Mouse (Mus musculus): ENCODE results near the gene Wwox.

Gene Wwox

DNA sequence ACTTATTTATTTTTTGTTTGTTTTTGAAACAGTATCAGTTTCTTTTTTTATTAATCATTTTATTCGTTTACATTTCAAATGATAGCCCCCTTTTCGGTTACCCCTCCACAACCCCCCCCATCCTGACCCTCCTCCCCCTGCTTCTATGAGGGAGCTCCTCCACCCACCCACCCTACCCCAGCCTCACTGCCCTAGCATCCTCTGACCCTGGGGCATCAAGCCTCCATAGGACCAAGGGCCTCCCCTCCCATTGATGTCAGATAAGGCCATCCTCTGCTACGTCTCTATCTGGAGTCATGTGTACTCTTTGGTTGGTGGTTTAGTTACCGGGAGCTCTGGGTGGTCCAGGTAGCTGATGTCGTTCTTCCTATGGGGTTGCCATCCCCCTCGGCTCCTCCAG, 109.4 kb downstream of the Wwox start:
- DNase-seq: no peak

DNA sequence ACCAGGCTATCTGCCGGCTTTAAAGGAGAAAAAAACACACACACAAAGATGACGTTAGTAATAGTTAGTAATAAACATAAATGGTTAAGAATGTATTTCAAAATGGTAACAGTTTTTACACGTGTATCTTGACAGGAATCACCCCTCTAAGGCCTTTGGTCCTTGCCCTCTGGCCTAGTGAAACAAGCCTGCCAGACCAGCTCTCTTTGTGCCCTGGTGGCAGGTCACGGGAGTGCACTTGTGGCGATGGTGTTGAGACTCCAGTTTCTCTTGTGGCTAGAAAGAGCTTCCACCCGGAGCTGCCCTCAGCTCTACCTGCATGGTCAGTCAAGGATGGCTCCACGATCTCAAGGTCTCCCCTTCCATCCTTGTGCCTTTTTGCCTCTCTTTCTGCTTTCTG, 110.6 kb downstream of the Wwox start:
- DNase-seq: peak; percentile 38

- no peak for DNase-seq
Measured at GRCm38 (mm10) chr8:114552606-114553005, 113.2 kb downstream of the Wwox start.

DNA sequence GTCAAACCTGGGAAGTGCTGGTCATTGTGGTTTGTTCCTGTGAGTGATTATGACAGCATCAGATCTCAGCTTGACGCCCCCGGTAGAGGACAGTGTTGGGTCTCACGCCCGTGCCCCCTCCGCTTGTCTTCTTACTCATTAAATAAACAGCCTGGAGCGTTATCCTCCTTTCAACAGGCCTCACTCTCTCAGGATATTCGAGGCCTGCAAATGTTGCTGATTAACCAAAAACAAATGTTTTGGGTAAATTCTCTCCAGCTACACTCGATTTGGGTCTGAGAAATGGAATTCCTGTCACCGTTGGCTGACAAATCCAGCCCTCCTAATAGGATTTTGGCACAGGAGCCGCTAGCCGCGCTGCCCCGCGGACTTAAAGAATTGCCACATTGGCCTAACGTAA, 115.5 kb downstream of the Wwox start:
- no peak for DNase-seq

DNA sequence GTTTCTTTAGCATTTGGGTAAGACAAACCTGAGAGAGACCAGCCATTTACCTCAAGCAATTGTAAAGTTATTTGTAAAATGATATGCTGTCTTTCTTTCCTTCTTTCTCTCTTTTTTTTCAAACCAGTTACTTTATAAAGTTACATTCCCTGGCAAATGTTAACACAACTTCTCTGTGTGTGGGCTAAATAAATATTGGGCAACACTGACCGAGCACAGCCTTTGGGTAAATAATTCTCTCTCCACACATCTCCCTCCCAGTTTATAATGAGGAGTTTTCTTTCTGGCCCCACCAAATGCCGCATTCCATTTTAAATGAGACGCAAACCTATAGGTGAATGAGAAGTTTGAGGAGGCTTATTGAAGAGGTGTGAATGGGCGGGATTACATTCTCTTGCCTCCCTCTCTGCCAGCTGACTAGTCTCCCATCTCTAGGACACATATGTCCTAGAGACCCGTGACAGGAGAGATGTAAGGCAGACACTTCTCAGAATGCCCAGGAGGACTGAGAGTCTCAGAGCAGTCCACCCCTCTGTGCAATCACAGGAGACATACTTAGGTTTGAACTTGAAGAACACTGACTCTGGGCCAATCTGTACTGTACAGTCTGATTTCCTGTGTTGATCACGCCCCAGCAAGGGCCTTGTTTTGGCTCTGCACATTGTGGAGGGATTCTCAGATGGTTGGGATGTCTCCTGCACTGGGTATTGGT, 116.2 kb downstream of the Wwox start:
- DNase-seq: no peak

GRCm38 (mm10) chr8:114561191-114561590, 121.7 kb downstream of the Wwox start:
- peak; percentile 13 for DNase-seq

- DNase-seq: no peak
Measured at GRCm38 (mm10) chr8:114562486-114562885, 123.0 kb downstream of the Wwox start.

DNA sequence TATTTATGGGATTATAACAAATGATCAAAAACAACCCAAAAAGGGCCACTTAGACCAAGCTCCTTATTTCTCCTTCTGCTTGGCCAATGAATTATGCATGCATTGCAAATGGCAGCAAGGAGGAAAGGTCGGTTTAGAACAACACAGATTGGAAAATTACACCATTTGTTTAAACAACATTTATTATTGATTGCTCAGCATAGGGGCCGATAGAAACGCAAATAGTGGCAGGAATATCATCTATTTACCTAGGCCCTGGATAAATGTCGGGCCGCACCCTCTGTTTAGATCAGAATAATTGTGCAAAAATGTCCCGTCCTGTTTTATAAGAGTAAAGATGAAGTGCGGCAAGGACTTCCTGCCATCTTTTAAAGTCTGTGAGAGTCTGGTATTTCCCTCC, 123.9 kb downstream of the Wwox start:
- no peak for DNase-seq

- peak; percentile 25 for DNase-seq
Measured at GRCm38 (mm10) chr8:114564036-114564435, 124.6 kb downstream of the Wwox start.

DNA sequence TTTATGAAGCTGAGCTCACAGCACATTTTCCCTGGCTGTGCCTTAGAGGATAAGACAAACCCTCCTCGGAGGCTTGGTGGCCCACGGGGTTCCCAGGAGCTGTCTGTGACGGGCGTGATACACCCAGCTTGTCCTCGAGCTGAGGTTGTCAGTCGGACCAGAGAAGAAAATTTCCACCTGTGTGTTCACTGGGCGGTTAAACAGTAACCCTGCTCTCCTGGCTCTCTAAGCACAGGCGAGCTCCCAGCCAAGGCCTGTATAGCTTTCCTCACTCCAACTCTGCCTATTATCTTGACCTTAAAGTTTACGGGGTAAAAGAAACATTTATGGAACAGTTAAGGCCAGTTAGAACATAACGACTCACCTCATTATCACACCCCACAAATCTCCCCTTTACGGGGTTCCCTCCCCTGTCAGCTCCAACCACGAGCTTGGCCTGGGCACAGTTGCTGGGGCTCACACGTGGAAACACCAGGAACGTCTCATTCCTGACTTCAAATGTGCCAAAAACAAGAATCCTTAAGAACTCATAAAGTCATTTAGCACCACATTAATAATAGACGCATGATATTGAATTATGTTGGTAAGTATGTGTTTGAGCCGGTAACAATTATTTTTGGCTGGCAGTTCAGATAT, 129.2 kb downstream of the Wwox start:
- DNase-seq: peak; percentile 64

DNA sequence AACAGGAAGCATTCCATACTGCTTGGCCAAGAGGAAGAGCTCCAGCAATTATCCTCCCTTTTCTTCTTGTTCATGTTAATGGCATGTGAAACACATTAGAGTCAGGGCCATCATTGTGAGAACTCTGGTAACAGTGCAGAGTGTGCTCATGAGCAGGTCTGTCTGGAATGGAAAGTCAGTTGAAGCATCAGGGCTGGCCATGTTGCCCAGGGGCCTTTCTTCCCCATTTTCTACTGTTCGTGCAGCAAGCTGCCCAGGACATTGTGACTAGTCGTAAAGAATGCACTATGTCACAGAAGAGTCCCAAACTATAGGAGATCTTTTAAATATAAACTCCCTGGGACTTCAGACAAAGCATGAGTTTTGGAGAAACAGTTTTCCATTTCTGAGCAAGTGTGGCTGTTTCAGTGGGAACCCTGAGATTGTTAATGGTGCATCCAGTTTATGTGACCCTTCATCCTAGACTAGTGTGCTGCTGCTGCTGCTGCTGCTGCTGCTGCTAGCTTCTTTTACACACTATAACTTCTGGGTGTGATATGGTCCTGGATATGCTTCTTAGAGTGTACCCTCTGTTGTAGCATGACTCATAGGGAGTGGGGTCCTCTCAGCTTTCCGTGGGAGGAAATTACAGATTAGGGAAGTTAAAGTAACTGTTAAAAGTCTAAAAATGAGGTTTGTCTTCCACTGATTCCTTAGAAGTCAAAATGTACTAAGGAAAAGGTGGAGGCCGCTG, 133.7 kb downstream of the Wwox start:
- no peak for DNase-seq

GRCm38 (mm10) chr8:114573747-114574093, 134.3 kb downstream of the Wwox start:
- no peak for DNase-seq

DNA sequence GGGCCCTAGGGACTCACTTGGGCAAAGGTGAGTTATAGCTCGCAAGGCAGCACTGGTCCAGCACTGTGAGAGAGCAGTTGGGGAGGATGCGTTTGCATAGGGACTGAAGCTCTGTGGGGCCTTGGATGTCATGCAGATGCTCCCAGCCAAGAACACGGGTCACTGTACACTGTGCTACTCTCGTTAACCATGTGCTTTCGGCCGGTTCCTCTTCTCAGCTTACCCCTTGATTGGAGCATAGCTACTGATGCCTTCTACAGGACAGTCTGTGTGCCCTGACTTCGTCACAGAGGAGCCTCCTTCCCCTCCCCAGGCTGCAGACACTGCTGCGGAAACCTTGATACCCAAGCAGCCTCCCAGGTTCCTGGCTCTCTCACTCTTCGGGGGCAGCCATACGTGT, 139.8 kb downstream of the Wwox start:
- DNase-seq: no peak

DNA sequence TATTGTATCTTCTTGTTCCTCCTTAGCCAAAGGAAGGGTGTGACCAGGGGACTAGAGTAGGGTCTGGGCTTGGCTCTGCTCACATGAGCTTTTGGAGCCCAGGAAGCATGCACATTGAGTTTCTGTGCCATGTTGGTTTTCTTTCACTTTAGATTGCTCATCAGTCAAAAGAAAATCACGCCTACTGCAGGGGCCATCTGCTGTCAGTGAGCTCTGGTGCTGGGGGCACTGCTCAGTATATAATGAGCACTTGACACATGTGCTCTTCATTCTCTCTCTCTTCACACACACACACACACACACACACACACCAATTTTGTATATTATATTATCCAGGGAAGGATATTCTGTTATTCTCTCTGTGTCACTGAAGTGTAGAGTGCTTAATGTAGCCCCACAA, 141.2 kb downstream of the Wwox start:
- no peak for DNase-seq

DNA sequence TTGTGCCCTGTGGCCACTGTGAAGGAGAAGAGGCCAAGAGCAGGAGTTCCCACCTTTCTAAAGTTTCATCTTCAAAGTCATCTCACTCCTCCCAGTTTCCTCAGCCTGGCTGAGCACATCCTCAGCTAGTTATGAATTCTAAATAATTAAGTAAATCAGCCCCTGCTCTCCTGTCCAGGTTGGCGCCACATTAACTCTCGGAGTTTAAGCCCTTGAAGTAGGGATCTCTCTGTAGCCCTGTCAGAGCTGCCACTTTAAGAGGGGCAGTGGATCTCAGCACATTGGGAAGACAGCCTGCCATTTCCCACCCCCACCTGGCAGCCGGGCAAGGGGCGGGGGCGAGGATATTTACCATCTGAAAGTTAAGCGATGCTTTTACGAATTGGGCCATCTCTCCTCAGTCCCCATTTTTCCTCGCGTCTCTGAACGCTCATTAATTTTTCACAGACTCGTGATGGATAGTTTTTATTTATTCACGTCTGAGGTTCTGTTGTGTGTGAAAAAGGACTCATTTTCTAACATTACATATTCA, 150.9 kb downstream of the Wwox start:
- no peak for DNase-seq

DNA sequence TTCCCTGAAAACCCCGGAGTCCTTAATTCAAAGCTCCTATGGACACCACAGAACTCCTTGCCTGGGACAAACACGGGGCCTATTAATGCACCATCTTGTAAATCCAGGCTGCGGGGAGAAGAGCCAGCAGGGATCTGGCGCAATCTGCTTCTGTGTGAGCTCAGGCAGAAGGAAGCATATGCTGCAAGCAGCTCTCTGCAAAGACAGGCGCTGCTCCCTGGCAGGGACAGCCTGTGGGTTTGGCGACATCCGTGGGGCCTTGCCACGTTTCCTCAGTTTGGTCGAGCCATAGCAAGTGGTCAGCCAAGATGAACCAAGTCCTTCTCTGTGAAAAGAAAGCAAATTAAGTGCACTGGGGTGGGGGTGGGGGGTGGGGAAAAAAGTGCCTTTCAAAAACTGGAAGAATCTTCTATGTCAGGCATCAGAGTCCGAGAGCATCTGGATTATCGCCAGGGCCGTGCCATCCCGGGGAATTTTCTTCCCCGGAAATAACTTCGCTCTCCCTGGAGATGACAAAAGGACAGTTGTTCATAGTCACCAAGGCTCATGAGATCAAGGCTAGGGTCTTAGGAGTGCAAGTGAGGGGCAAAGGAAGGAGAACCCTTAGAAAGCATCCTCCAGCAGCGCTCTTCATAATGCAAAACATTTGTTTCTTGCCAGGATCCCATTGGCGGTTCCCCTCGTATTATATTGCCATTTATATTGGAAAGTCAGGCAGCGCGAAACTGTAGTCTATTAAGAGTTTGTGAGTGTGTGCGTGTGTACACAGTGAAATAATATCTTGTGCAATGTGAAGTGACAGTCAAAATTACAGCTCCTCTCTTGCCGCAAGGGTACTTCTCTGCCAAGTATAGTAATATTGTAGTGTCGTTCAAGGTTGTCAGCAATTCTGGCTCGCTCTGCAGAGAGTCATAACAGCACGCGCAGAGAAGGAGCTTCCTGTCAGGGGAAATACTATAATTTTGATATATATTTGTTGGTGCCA, 152.1 kb downstream of the Wwox start:
- peak; percentile 7 for DNase-seq

DNA sequence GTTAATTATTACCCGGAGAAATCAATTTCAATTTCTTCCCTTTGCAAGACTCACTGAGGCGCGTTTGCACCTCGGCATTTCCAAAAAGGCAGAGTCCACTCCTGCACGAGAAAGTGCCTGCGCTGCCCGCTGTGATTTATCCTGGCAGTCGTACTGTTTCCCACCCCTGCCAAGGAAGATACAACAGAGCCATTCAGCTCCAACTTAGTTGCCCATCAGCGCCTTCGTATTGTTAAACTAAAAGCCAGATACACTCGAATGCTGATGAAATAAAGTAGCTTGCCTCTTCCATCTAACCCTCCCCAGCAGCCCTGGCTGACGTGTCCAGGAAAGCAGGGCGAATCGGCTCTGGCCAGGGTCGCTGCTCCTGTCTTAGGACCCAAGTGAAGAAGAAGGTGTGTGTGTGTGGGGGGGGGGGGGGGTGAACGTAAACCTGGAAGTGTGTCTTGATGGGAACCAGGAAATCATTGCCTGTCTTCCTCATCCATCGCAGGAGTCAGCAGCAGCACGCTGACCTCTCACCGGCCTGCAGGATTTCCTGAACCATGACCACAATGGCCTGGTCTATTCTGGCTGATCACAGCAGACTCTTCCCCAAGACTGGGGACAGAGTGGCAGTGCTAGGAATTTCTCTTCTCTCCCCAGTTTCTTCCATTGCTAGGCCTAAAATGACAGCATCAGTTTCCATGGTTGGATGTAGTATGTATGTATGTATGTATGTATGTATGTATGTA, 154.1 kb downstream of the Wwox start:
- peak; percentile 28 for DNase-seq

DNA sequence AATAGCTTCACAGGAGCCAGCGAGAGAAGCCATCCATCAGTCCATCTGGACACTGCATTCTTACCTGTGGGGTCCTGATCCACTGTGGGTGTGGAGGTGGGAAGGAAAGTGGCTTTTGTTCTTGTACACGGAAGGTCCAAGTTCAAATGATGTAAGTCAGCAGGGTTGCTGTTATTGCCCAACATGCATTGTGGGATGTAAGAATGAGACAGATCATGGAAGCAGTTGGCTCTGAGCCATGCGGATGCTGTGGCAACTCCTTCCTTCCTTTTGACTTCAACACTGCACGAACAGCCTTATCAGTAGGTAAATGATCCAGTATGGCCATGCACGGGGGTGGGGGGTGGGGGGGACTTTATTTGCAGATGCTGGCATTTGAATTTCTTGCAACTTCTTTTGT, 155.4 kb downstream of the Wwox start:
- no peak for DNase-seq

DNA sequence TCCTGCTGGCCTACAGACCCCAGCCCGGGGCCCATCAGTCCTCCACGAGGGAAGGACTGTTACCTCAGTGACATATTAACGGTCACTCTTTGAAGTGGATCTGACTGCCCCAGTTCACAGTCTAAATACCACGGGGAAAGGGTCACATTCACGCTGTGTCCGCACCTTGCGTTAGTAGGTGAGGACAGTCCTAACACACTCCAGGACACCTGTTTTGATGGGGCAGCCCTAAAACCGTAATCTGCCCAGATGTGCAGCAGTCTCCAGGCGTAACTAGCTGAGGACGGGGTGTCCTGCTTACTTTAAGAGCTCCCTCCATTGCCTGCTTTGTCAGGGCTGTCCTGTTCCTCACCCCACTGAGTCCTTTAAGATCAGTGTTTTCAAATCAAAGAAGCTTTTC, 160.1 kb downstream of the Wwox start:
- no peak for DNase-seq

DNA sequence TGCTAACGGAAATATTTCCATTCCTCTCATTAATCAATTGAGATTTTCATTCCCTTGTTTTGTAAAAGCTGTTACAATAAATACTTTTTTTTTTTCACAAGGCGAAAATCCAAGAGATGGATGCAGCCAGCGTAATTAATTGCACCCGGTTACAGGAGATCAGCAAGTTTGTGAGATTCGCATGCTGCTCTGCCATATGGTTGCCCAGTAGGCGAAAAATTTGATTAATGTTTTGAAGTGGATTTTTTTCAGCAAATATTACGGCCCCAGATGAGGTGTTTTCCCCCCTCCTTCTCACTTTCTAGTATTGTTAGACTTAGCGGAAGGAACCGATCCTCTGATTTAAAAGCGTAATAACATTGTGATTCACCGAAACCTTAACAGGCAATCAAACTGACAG, 160.7 kb downstream of the Wwox start:
- no peak for DNase-seq

DNA sequence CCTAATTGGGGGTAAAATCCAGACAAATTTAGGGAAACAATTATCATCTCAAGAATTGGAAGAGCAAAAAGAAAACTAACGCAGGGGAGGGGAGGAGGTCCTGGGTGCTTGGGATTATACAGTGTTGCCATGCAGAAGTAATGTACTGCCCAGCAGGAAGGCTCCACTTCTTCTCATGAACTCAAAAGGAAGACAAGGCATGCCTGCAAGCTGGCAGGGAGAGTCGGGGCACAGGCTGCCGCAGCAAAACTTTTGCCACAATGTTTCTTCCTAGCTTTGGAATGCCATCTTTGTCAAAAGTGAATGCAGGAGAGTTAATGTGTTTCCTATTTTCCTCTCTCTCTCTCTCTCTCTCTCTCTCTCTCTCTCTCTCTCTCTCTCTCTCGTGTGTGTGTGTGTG, 163.6 kb downstream of the Wwox start:
- no peak for DNase-seq

DNA sequence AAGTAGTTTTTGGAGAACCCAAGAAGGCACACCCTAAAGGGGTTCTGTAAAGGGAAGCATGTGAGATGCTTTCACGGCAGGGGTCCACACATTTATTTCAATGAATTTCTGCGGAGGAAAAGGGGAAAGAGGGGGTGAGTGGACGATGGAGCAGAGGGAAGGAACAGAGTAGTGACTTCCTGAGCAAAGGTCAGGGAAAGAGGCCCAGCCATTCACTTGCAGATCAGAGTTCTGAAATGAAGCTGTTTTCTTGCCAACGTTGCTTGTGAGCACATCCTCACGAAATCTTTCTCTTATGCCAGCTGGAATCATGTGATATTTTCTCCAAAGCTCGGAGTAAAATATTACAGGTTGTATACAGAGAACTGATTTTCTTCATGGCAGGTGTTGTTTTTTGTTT, 164.1 kb downstream of the Wwox start:
- no peak for DNase-seq
